Comparison of ENCODE assay signal across 13 mouse cellular contexts in genomic region chr7:117440994-117441393, GRCm38 (mm10).
DNase-seq lines count a peak whose midpoint lies in the region; ATAC-seq lines count a peak whose summit lies in the region.
"Had no signal": no experiment of that assay in that cellular context is flagged by ENCODE, and none has a peak within 500 bp of the region (broad histone marks: within the 10 kb centered on the region; RNA-seq: fewer than 3 reads in every experiment).

No protein-coding gene starts in this region.

- H3K4me2 ChIP-seq in midbrain, embryonic 14.5 days (ENCODE audit: low read length), result no peak overlapping the region
- H3K4me2 ChIP-seq: embryonic facial prominence, embryonic 12.5 days; forebrain, embryonic 12.5 days had no signal

- ATAC-seq in frontal cortex, adult (ENCODE audit: low TSS enrichment), result peak; percentile 94
- ATAC-seq in midbrain, embryonic 14.5 days (ENCODE audit: low FRiP score, low TSS enrichment), result no peak

- no peak overlapping the region for H3K4me3 ChIP-seq in hindbrain, embryonic 10.5 days
- no peak overlapping the region for H3K4me3 ChIP-seq in midbrain, embryonic 14.5 days (replicated peaks; ENCODE audit: low read depth, low read length)
- H3K4me3 ChIP-seq: embryonic facial prominence, embryonic 12.5 days; forebrain, embryonic 12.5 days had no signal

- H3K4me1 ChIP-seq in hindbrain, embryonic 10.5 days (replicated peaks), result peaks cover 3% of the 10 kb centered on the region; the same call in 1 of the 2 replicates
- H3K4me1 ChIP-seq in midbrain, embryonic 14.5 days (ENCODE audit: control insufficient read depth, insufficient read depth, low read length), result peaks cover 12% of the 10 kb centered on the region; the same call in 1 of the 2 replicates
- H3K4me1 ChIP-seq: embryonic facial prominence, embryonic 12.5 days had no signal

- WGBS in hindbrain, embryonic 10.5 days, result 93% methylated on average over 3 of the region's 3 CpGs
- WGBS in midbrain, embryonic 14.5 days, result 94% methylated on average over 3 of the region's 3 CpGs

- H3K9me3 ChIP-seq in hindbrain, embryonic 10.5 days, result no peaks in the 10 kb centered on the region
- H3K9me3 ChIP-seq in midbrain, embryonic 14.5 days (ENCODE audit: control insufficient read depth, low read length), result no peaks in the 10 kb centered on the region
- H3K9me3 ChIP-seq: embryonic facial prominence, embryonic 12.5 days; forebrain, embryonic 12.5 days had no signal

- DNase-seq in frontal cortex, postnatal 25 days (ENCODE audit: low spot score in 2 of 2), result no peak
- DNase-seq in gastrocnemius, postnatal 10 days, result peak; percentile 17
- DNase-seq in layer of hippocampus, postnatal 14 days (ENCODE audit: low spot score in 2 of 2), result peak; percentile 28 to 70
- peak; percentile 71 to 75 for DNase-seq in right cerebral cortex, postnatal 10 days (ENCODE audit: low spot score in 2 of 2)
- no peak for DNase-seq in hindbrain, embryonic 10.5 days (ENCODE audit: low spot score)
- no peak for DNase-seq in cerebellum, adult 11 months
- DNase-seq in midbrain, embryonic 14.5 days, result no peak
- DNase-seq: cerebellum, adult 11-12 months had no signal

- no peak overlapping the region for H3K27ac ChIP-seq in hindbrain, embryonic 10.5 days
- no peak overlapping the region for H3K27ac ChIP-seq in midbrain, embryonic 14.5 days (replicated peaks; ENCODE audit: low read depth, low read length)
- H3K27ac ChIP-seq: embryonic facial prominence, embryonic 12.5 days; forebrain, embryonic 12.5 days; kidney, postnatal 0 days; liver, embryonic 14.5 days had no signal

- no peaks in the 10 kb centered on the region for H3K27me3 ChIP-seq in hindbrain, embryonic 10.5 days (ENCODE audit: insufficient read depth, poor library complexity, severe bottlenecking)
- H3K27me3 ChIP-seq in midbrain, embryonic 14.5 days (ENCODE audit: control insufficient read depth, insufficient read depth, low read length), result no peaks in the 10 kb centered on the region
- H3K27me3 ChIP-seq: embryonic facial prominence, embryonic 12.5 days; forebrain, embryonic 12.5 days had no signal

- H3K36me3 ChIP-seq in hindbrain, embryonic 10.5 days, result no peaks in the 10 kb centered on the region
- no peaks in the 10 kb centered on the region for H3K36me3 ChIP-seq in midbrain, embryonic 14.5 days (ENCODE audit: control insufficient read depth, insufficient read depth, low read length)
- H3K36me3 ChIP-seq: embryonic facial prominence, embryonic 12.5 days; forebrain, embryonic 12.5 days had no signal

- H3K9ac ChIP-seq in midbrain, embryonic 14.5 days (replicated peaks; ENCODE audit: low read length), result no peak overlapping the region
- H3K9ac ChIP-seq: embryonic facial prominence, embryonic 12.5 days; forebrain, embryonic 12.5 days; liver, embryonic 14.5 days had no signal

Comparison
In these comparisons a context has a peak if more than half of its experiments do, and no peak if none do; other contexts are left out.
1. DNase-seq: peak in gastrocnemius, postnatal 10 days (single experiment), layer of hippocampus, postnatal 14 days (2 of 2) and right cerebral cortex, postnatal 10 days (2 of 2); none in frontal cortex, postnatal 25 days (0 of 2), hindbrain, embryonic 10.5 days (single experiment), cerebellum, adult 11 months (single experiment) and midbrain, embryonic 14.5 days (single experiment).